Mouse (Mus musculus) small intestine, adult 2 months (tissue): ENCODE measurements around the gene Clptm1l.

Source experiments
- CTCF ChIP-seq: fragments of 200-500 bp; IDR thresholded peaks from 2 replicates; pipeline ENCODE4 v1.5.1; 2012; ENCODE audit warnings: low read depth, mild to moderate bottlenecking, control low read depth, inconsistent platforms, low read length, moderate library complexity, mixed read lengths; ENCODE audit not compliant: insufficient replicate concordance, insufficient read length; ENCODE audit errors: extremely low read depth
- POLR2A ChIP-seq: fragments of 200-500 bp; IDR thresholded peaks from 2 replicates; pipeline ENCODE4 v1.6.1; 2012; ENCODE audit warnings: low read depth, mild to moderate bottlenecking, control low read depth, inconsistent platforms, low read length, moderate library complexity

- no peak for TF ChIP-seq CTCF
- no peak for TF ChIP-seq POLR2A
Observed at GRCm38 (mm10) chr13:73641296-73641695, 37.5 kb downstream of the Clptm1l start.
